Mouse (Mus musculus) heart, embryonic 16.5 days (tissue): ENCODE data around the gene Casp12. TPM values are rescaled to one million over a fixed set of nuclear protein-coding genes. Genes with fewer than 3 reads are reported as not detected.

Source experiments
- ATAC-seq: fragments of 200-750 bp; cut with Nextera tagmentation; replicated peaks from 2 replicates; pipeline ENCODE4 v1.8.0; 2017; ENCODE audit warnings: moderate number of reproducible peaks; ENCODE audit not compliant: insufficient read depth, low FRiP score; ENCODE audit errors: extremely low read depth
- H3K27ac ChIP-seq: fragments of 300-500 bp; sonication (generic); 2 replicates; pipeline ENCODE4 v1.5.1; 2014; ENCODE audit warnings: mild to moderate bottlenecking, low read length, control low read depth, moderate library complexity
- H3K27me3 ChIP-seq: fragments of 300-500 bp; sonication (generic); 2 replicates; pipeline ENCODE4 v1.6.1; 2014; ENCODE audit warnings: low read length, mixed read lengths; ENCODE audit not compliant: control insufficient read depth, insufficient read depth
- H3K36me3 ChIP-seq: fragments of 300-500 bp; sonication (generic); 2 replicates; pipeline ENCODE4 v1.6.1; 2014; ENCODE audit not compliant: control insufficient read depth, insufficient read depth
- H3K4me1 ChIP-seq: fragments of 300-500 bp; sonication (generic); 2 replicates; pipeline ENCODE4 v1.6.1; 2014; ENCODE audit warnings: low read length, mixed read lengths; ENCODE audit not compliant: control insufficient read depth, insufficient read depth
- H3K4me2 ChIP-seq: fragments of 300-500 bp; sonication (generic); 2 replicates; pipeline ENCODE4 v1.6.1; 2014; ENCODE audit warnings: low read depth, mild to moderate bottlenecking, control low read depth, low read length
- H3K4me3 ChIP-seq: fragments of 300-500 bp; sonication (generic); 2 replicates; pipeline ENCODE4 v1.5.1; 2014; ENCODE audit warnings: mild to moderate bottlenecking, control low read depth, low read length
- H3K9ac ChIP-seq: fragments of 300-500 bp; sonication (generic); 2 replicates; pipeline ENCODE4 v1.6.1; 2014; ENCODE audit warnings: low read length, control low read depth
- H3K9me3 ChIP-seq: fragments of 300-500 bp; sonication (generic); replicated peaks from 2 replicates; pipeline ENCODE4 v1.6.1; 2016; ENCODE audit warnings: low read length; ENCODE audit not compliant: control insufficient read depth
- WGBS: fragments of 180-500 bp; shearing (Covaris S2); extraction: QIAGEN DNeasy Blood & Tissue Kit; methylation state at CpG from one replicate; pipeline ENCODE4 v1.1.7; 2014; 5-methylcytosine and 5-hydroxymethylcytosine counted together
- polyA plus RNA-seq: library from polyadenylated mRNA; unstranded; fragments of >200 nt; fragmentation: Nextera tagmentation; extraction: Ambion mirVana; gene quantifications from 2 replicates; pipeline ENCODE4 v1.2.1, GENCODE M21; 2015

The Casp12 gene
- 4.8 and 4.9 TPM in 2 replicates for polyA plus RNA-seq

GRCm38 (mm10) chr9:5345291-5345898, at the start of gene Casp12:
Gene Casp12, plus strand, starts transcription at chr9:5345430.
- Histone ChIP-seq H3K4me1 (no peaks in the 10 kb centered on the region), H3K9ac (no peak within 1 kb of the TSS), H3K4me2 (peak within 1 kb of the TSS; percentile 37), H3K27ac (peak within 1 kb of the TSS; percentile 63), H3K27me3 (no peaks in the 10 kb centered on the region), H3K36me3 (no peaks in the 10 kb centered on the region), H3K4me3 (peak within 1 kb of the TSS; percentile 33), H3K9me3 (no peaks in the 10 kb centered on the region)
- ATAC-seq: no peak; the same call in 1 of the 2 replicates
- whole genome bisulfite sequencing: 48% methylated on average over 4 of the region's 4 CpGs

GRCm38 (mm10) chr9:5296354-5297237, 48.6 kb upstream of the Casp12 start:
- 54% methylated on average over 2 of the region's 2 CpGs for WGBS
- ATAC-seq: no peak

GRCm38 (mm10) chr9:5298329-5299131, 46.7 kb upstream of the Casp12 start, which contains the start of gene Casp1:
Gene Casp1, plus strand, starts transcription at chr9:5298517.
- no peak within 1 kb of the TSS for H3K9ac ChIP-seq
- no peak within 1 kb of the TSS for H3K27ac ChIP-seq
- no peak for ATAC-seq
- no peak within 1 kb of the TSS for H3K4me2 ChIP-seq
- WGBS: 66% methylated on average over 11 of the region's 11 CpGs
- no peaks in the 10 kb centered on the region for H3K36me3 ChIP-seq
- H3K9me3 ChIP-seq: no peaks in the 10 kb centered on the region
- H3K4me1 ChIP-seq: no peaks in the 10 kb centered on the region
- H3K4me3 ChIP-seq: no peak within 1 kb of the TSS
- no peaks in the 10 kb centered on the region for H3K27me3 ChIP-seq

More at GRCm38 (mm10) chr9:5296354-5297237, 48.6 kb upstream of the Casp12 start:
- no peak overlapping the region for H3K4me2 ChIP-seq
- no peaks in the 10 kb centered on the region for H3K9me3 ChIP-seq
- H3K9ac ChIP-seq: no peak overlapping the region
- H3K36me3 ChIP-seq: no peaks in the 10 kb centered on the region
- no peak overlapping the region for H3K27ac ChIP-seq
- no peak overlapping the region for H3K4me3 ChIP-seq
- H3K4me1 ChIP-seq: no peaks in the 10 kb centered on the region
- H3K27me3 ChIP-seq: no peaks in the 10 kb centered on the region

GRCm38 (mm10) chr9:5299132-5299381, 46.2 kb upstream of the Casp12 start:
- H3K4me3 ChIP-seq: no peak overlapping the region
- no peak overlapping the region for H3K27ac ChIP-seq
- H3K9ac ChIP-seq: no peak overlapping the region
- no peaks in the 10 kb centered on the region for H3K36me3 ChIP-seq
- H3K9me3 ChIP-seq: no peaks in the 10 kb centered on the region
- H3K4me1 ChIP-seq: no peaks in the 10 kb centered on the region
- H3K27me3 ChIP-seq: no peaks in the 10 kb centered on the region
- ATAC-seq: no peak
- H3K4me2 ChIP-seq: no peak overlapping the region
- WGBS: 67% methylated on average over 2 of the region's 2 CpGs

GRCm38 (mm10) chr9:5308561-5308960, 36.7 kb upstream of the Casp12 start, which contains the start of gene Casp4:
Gene Casp4, plus strand, starts transcription at chr9:5308828.
- no peak for ATAC-seq
- no peaks in the 10 kb centered on the region for H3K9me3 ChIP-seq
- no peak within 1 kb of the TSS for H3K27ac ChIP-seq
- no peaks in the 10 kb centered on the region for H3K4me1 ChIP-seq
- WGBS: 32% methylated on average over 5 of the region's 5 CpGs
- peak within 1 kb of the TSS; percentile 40 for H3K4me3 ChIP-seq
- H3K4me2 ChIP-seq: peak within 1 kb of the TSS; percentile 43
- H3K36me3 ChIP-seq: no peaks in the 10 kb centered on the region
- H3K27me3 ChIP-seq: no peaks in the 10 kb centered on the region
- H3K9ac ChIP-seq: no peak within 1 kb of the TSS

DNA sequence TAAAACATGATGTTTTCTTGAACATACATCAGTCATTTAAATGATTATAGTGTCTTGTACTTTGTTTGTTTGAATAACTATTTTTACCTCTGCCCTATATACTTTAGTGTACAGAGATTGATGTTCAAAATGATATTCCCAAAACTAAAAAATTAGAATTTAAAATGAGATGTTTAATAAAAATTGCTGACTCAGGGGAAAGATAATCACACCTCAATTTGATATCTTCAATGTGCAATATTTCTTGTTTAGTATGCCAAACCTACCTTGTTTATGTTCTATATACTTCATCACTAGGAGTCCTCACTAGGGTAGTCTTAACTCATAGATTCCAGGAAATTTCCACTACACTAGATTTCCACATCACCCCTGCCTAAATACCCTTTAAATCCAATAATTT, 35.1 kb upstream of the Casp12 start:
- Histone ChIP-seq H3K4me1 (no peaks in the 10 kb centered on the region), H3K4me2 (no peak overlapping the region), H3K27ac (no peak overlapping the region), H3K4me3 (no peak overlapping the region), H3K9me3 (no peaks in the 10 kb centered on the region), H3K27me3 (no peaks in the 10 kb centered on the region), H3K9ac (no peak overlapping the region), H3K36me3 (no peaks in the 10 kb centered on the region)
- ATAC-seq: no peak

DNA sequence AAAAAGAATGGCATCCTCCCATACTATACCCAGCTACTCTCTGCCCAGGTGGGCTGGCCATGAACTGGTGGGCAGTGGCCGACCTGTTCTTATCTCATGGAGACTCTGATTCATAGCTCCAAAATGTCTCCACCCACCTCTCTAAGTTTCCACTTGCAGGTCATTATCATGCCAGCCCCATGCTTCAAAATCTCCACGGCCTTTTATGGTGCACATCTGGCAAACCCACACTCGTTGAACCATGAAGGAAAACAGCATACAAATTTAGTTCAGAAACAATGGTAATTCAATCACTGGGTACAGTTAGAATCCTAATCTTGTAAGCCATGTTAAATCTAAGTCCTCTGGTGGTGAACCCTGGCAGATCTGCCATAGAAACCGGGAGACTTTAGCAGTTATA, 33.8 kb upstream of the Casp12 start:
- 61% methylated on average over 4 of the region's 4 CpGs for WGBS
- Histone ChIP-seq H3K36me3 (no peaks in the 10 kb centered on the region), H3K9me3 (no peaks in the 10 kb centered on the region), H3K9ac (no peak overlapping the region), H3K4me3 (no peak overlapping the region), H3K27me3 (no peaks in the 10 kb centered on the region), H3K4me2 (no peak overlapping the region), H3K4me1 (no peaks in the 10 kb centered on the region), H3K27ac (no peak overlapping the region)
- no peak for ATAC-seq

- H3K27ac ChIP-seq: no peak overlapping the region
- no peak for ATAC-seq
- 53% methylated on average over 3 of the region's 3 CpGs for WGBS
- H3K27me3 ChIP-seq: no peaks in the 10 kb centered on the region
- H3K9me3 ChIP-seq: no peaks in the 10 kb centered on the region
- no peaks in the 10 kb centered on the region for H3K36me3 ChIP-seq
- no peak overlapping the region for H3K4me2 ChIP-seq
- H3K4me1 ChIP-seq: no peaks in the 10 kb centered on the region
- H3K4me3 ChIP-seq: no peak overlapping the region
- H3K9ac ChIP-seq: no peak overlapping the region
Measured at GRCm38 (mm10) chr9:5328204-5328603, 17.0 kb upstream of the Casp12 start.

DNA sequence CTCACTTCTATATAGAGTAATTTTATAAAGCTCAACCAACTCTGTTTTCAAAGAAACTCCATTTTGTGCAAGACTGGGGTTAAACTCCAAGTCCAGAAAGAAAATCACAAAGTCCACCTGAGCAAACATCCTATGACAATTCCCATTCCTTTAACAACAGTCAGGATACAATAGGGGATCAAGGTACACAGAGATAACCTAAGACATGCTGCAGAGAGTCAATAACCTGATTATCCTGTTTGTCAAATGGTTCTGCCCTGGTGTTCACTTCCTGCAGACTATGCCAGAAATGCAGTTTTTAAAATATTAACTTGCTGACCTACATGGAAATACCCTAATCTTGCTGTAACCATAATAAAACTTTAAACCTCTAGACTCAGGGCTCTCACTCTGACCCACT, 12.8 kb upstream of the Casp12 start:
- H3K4me3 ChIP-seq: no peak overlapping the region
- ATAC-seq: no peak

More for the DNA sequence above, 12.8 kb upstream of the Casp12 start:
- Histone ChIP-seq H3K9ac (no peak overlapping the region), H3K27ac (no peak overlapping the region), H3K9me3 (no peaks in the 10 kb centered on the region), H3K27me3 (no peaks in the 10 kb centered on the region), H3K4me2 (no peak overlapping the region), H3K36me3 (no peaks in the 10 kb centered on the region), H3K4me1 (no peaks in the 10 kb centered on the region)
